Mouse (Mus musculus) neural tube, embryonic 14.5 days (tissue): Measurements from ENCODE around the gene Pak4. TPM values are rescaled to one million over a fixed set of nuclear protein-coding genes. Genes with fewer than 3 reads are reported as not detected.

ENCODE experiments used
- ATAC-seq: fragments of 200-750 bp; cut with Nextera tagmentation; 2 replicates; pipeline ENCODE4 v1.8.0; 2017; ENCODE audit warnings: low read depth, mild to moderate bottlenecking, moderate TSS enrichment, moderate library complexity
- H3K27ac ChIP-seq: fragments of 300-500 bp; sonication (generic); 2 replicates; pipeline ENCODE4 v1.5.1; 2014; ENCODE audit warnings: low read depth, mild to moderate bottlenecking, control low read depth, low read length, moderate library complexity, mixed read lengths
- H3K27me3 ChIP-seq: fragments of 300-500 bp; sonication (generic); 2 replicates; pipeline ENCODE4 v1.6.1; 2014; ENCODE audit warnings: low read length; ENCODE audit not compliant: control insufficient read depth, insufficient read depth
- H3K36me3 ChIP-seq: fragments of 300-500 bp; sonication (generic); 2 replicates; pipeline ENCODE4 v1.6.1; 2014; ENCODE audit warnings: low read length, mixed read lengths; ENCODE audit not compliant: control insufficient read depth, insufficient read depth
- H3K4me1 ChIP-seq: fragments of 300-500 bp; sonication (generic); 2 replicates; pipeline ENCODE4 v1.6.1; 2014; ENCODE audit warnings: low read length; ENCODE audit not compliant: control insufficient read depth, insufficient read depth
- H3K4me2 ChIP-seq: fragments of 300-500 bp; sonication (generic); 2 replicates; pipeline ENCODE4 v1.6.1; 2014; ENCODE audit warnings: mild to moderate bottlenecking, low read depth, low read length, control low read depth
- H3K4me3 ChIP-seq: fragments of 300-500 bp; sonication (generic); 2 replicates; pipeline ENCODE4 v1.5.1; 2014; ENCODE audit warnings: low read depth, low read length, control low read depth, mixed read lengths
- H3K9ac ChIP-seq: fragments of 300-500 bp; sonication (generic); replicated peaks from 2 replicates; pipeline ENCODE4 v1.6.1; 2014; ENCODE audit warnings: low read depth, mild to moderate bottlenecking, control low read depth, low read length, mixed read lengths
- H3K9me3 ChIP-seq: fragments of 300-500 bp; sonication (generic); 2 replicates; pipeline ENCODE4 v1.6.1; 2016; ENCODE audit warnings: low read length; ENCODE audit not compliant: control insufficient read depth
- WGBS: fragments of 180-500 bp; shearing (Covaris S2); extraction: QIAGEN DNeasy Blood & Tissue Kit; methylation state at CpG from one replicate; pipeline ENCODE4 v1.1.7; 2014; 5-methylcytosine and 5-hydroxymethylcytosine counted together
- polyA plus RNA-seq: library from polyadenylated mRNA; unstranded; fragments of >200 nt; fragmentation: Nextera tagmentation; extraction: Ambion mirVana; gene quantifications from 2 replicates; pipeline ENCODE4 v1.2.1, GENCODE M21; 2014

Gene Pak4
- polyA plus RNA-seq, 1 experiment from 2014 or later = 10.6 TPM

- WGBS = 42% methylated on average over 5 of the region's 5 CpGs
- H3K27ac ChIP-seq = no peak overlapping the region
- no peak overlapping the region for H3K9ac ChIP-seq
These were observed 26.9 kb downstream of the Pak4 start for GRCm38 (mm10) chr7:28570982-28571682.

GRCm38 (mm10) chr7:28570291-28570981 lies 27.5 kb downstream of the Pak4 start:
- peaks cover 11% of the 10 kb centered on the region for H3K36me3 ChIP-seq
- no peaks in the 10 kb centered on the region for H3K9me3 ChIP-seq
- H3K4me3 ChIP-seq = no peak overlapping the region
- WGBS = 72% methylated on average over 12 of the region's 12 CpGs
- no peak overlapping the region for H3K9ac ChIP-seq
- H3K4me1 ChIP-seq = 0 out of 2 replicates have a peak, but pooled peaks cover 3% of the 10 kb centered on the region
- H3K4me2 ChIP-seq = no peak overlapping the region
- H3K27me3 ChIP-seq = no peaks in the 10 kb centered on the region
- no peak for ATAC-seq
- H3K27ac ChIP-seq = no peak overlapping the region

More at GRCm38 (mm10) chr7:28570982-28571682, 26.9 kb downstream of the Pak4 start:
- H3K27me3 ChIP-seq = no peaks in the 10 kb centered on the region
- 0 out of 2 replicates have a peak, but pooled peaks cover 3% of the 10 kb centered on the region for H3K4me1 ChIP-seq
- H3K4me2 ChIP-seq = no peak overlapping the region
- H3K36me3 ChIP-seq = peaks cover 11% of the 10 kb centered on the region
- H3K9me3 ChIP-seq = no peaks in the 10 kb centered on the region
- ATAC-seq = no peak
- H3K4me3 ChIP-seq = no peak overlapping the region

GRCm38 (mm10) chr7:28568253-28568652 lies 29.7 kb downstream of the Pak4 start:
- no peak for ATAC-seq
- no peak overlapping the region for H3K27ac ChIP-seq

GRCm38 (mm10) chr7:28567539-28567938 lies 30.4 kb downstream of the Pak4 start:
- 93% methylated on average over 4 of the region's 4 CpGs for WGBS
- peaks cover 27% of the 10 kb centered on the region for H3K36me3 ChIP-seq

More at GRCm38 (mm10) chr7:28568253-28568652, 29.7 kb downstream of the Pak4 start:
- peaks cover 27% of the 10 kb centered on the region for H3K36me3 ChIP-seq
- no peak overlapping the region for H3K9ac ChIP-seq
- 0 out of 2 replicates have a peak, but pooled peaks cover 3% of the 10 kb centered on the region for H3K4me1 ChIP-seq
- no peak overlapping the region for H3K4me3 ChIP-seq
- no peaks in the 10 kb centered on the region for H3K9me3 ChIP-seq
- no peak overlapping the region for H3K4me2 ChIP-seq
- H3K27me3 ChIP-seq = no peaks in the 10 kb centered on the region

GRCm38 (mm10) chr7:28565407-28565806 lies 32.6 kb downstream of the Pak4 start:
- no peak overlapping the region for H3K27ac ChIP-seq
- H3K4me1 ChIP-seq = no peaks in the 10 kb centered on the region
- H3K9me3 ChIP-seq = no peaks in the 10 kb centered on the region
- no peak overlapping the region for H3K9ac ChIP-seq
- peaks cover 27% of the 10 kb centered on the region for H3K36me3 ChIP-seq
- H3K4me3 ChIP-seq = no peak overlapping the region
- no peak overlapping the region for H3K4me2 ChIP-seq
- ATAC-seq = no peak
- no peaks in the 10 kb centered on the region for H3K27me3 ChIP-seq
- 77% methylated on average over 5 of the region's 5 CpGs for WGBS

More at GRCm38 (mm10) chr7:28567539-28567938, 30.4 kb downstream of the Pak4 start:
- Histone ChIP-seq H3K4me3 (no peak overlapping the region), H3K9me3 (no peaks in the 10 kb centered on the region), H3K9ac (no peak overlapping the region), H3K4me1 (0 out of 2 replicates have a peak, but pooled peaks cover 3% of the 10 kb centered on the region), H3K27ac (no peak overlapping the region), H3K27me3 (no peaks in the 10 kb centered on the region), H3K4me2 (no peak overlapping the region)
- ATAC-seq = no peak

- Histone ChIP-seq H3K4me1 (no peaks in the 10 kb centered on the region), H3K9me3 (no peaks in the 10 kb centered on the region), H3K4me3 (no peak overlapping the region), H3K4me2 (no peak overlapping the region), H3K9ac (no peak overlapping the region), H3K27ac (no peak overlapping the region), H3K36me3 (peaks cover 35% of the 10 kb centered on the region), H3K27me3 (no peaks in the 10 kb centered on the region)
- 95% methylated on average over 13 of the region's 13 CpGs for WGBS
- ATAC-seq = no peak
These were observed 35.0 kb downstream of the Pak4 start for GRCm38 (mm10) chr7:28562951-28563350.

GRCm38 (mm10) chr7:28562371-28562770 lies 35.6 kb downstream of the Pak4 start:
- no peak overlapping the region for H3K4me2 ChIP-seq
- no peaks in the 10 kb centered on the region for H3K4me1 ChIP-seq
- no peaks in the 10 kb centered on the region for H3K27me3 ChIP-seq
- H3K4me3 ChIP-seq = no peak overlapping the region
- ATAC-seq = no peak
- peaks cover 32% of the 10 kb centered on the region for H3K36me3 ChIP-seq
- no peak overlapping the region for H3K9ac ChIP-seq
- WGBS = 93% methylated on average over 13 of the region's 13 CpGs
- no peaks in the 10 kb centered on the region for H3K9me3 ChIP-seq
- no peak overlapping the region for H3K27ac ChIP-seq

GRCm38 (mm10) chr7:28561967-28562366 lies 36.0 kb downstream of the Pak4 start:
- H3K27me3 ChIP-seq = no peaks in the 10 kb centered on the region
- 88% methylated on average over 11 of the region's 11 CpGs for WGBS
- no peak overlapping the region for H3K9ac ChIP-seq
- H3K27ac ChIP-seq = no peak overlapping the region
- no peak overlapping the region for H3K4me2 ChIP-seq
- H3K36me3 ChIP-seq = peaks cover 28% of the 10 kb centered on the region
- no peaks in the 10 kb centered on the region for H3K4me1 ChIP-seq
- no peak overlapping the region for H3K4me3 ChIP-seq
- H3K9me3 ChIP-seq = no peaks in the 10 kb centered on the region
- ATAC-seq = no peak

- WGBS = 92% methylated on average over 10 of the region's 10 CpGs
- Histone ChIP-seq H3K27ac (no peak overlapping the region), H3K9me3 (no peaks in the 10 kb centered on the region), H3K36me3 (peaks cover 23% of the 10 kb centered on the region; the same call in 1 of the 2 replicates), H3K4me3 (no peak overlapping the region), H3K4me2 (no peak overlapping the region), H3K4me1 (no peaks in the 10 kb centered on the region), H3K9ac (no peak overlapping the region), H3K27me3 (no peaks in the 10 kb centered on the region)
- ATAC-seq = no peak
These were observed 37.1 kb downstream of the Pak4 start for GRCm38 (mm10) chr7:28560856-28561255.
